Mouse (Mus musculus) intestine, embryonic 14.5 days (tissue): ENCODE data around the gene Gga2. TPM values are rescaled to one million over a fixed set of nuclear protein-coding genes. Genes with fewer than 3 reads are reported as not detected.

Experiments used
- ATAC-seq: fragments of 200-750 bp; cut with Nextera tagmentation; replicated peaks from 2 replicates; pipeline ENCODE4 v1.8.0; 2017; ENCODE audit warnings: low read depth, moderate number of reproducible peaks, moderate TSS enrichment, moderate library complexity; ENCODE audit not compliant: low FRiP score, low TSS enrichment
- DNase-seq: peaks from one replicate; pipeline ENCODE4 v3.0.0-alpha.2; 2018; ENCODE audit warnings: low spot score
- H3K27ac ChIP-seq: fragments of 300-500 bp; sonication (generic); 2 replicates; pipeline ENCODE4 v1.5.1; 2014; ENCODE audit warnings: low read depth, mild to moderate bottlenecking, control low read depth
- H3K27me3 ChIP-seq: fragments of 300-500 bp; sonication (generic); replicated peaks from 2 replicates; pipeline ENCODE4 v1.6.1; 2014; ENCODE audit warnings: low read length, control low read depth; ENCODE audit not compliant: control insufficient read depth, insufficient read depth
- H3K36me3 ChIP-seq: fragments of 300-500 bp; sonication (generic); 2 replicates; pipeline ENCODE4 v1.6.1; 2014; ENCODE audit warnings: low read length, control low read depth; ENCODE audit not compliant: control insufficient read depth, insufficient read depth
- H3K4me1 ChIP-seq: fragments of 300-500 bp; sonication (generic); replicated peaks from 2 replicates; pipeline ENCODE4 v1.6.1; 2014; ENCODE audit warnings: low read length, control low read depth, mixed read lengths; ENCODE audit not compliant: control insufficient read depth, insufficient read depth
- H3K4me2 ChIP-seq: fragments of 300-500 bp; sonication (generic); 2 replicates; pipeline ENCODE4 v1.6.1; 2014; ENCODE audit warnings: low read length
- H3K4me3 ChIP-seq: fragments of 300-500 bp; sonication (generic); 2 replicates; pipeline ENCODE4 v1.5.1; 2014; ENCODE audit warnings: low read depth, low read length, control low read depth, mixed read lengths
- H3K9ac ChIP-seq: fragments of 300-500 bp; sonication (generic); 2 replicates; pipeline ENCODE4 v1.6.1; 2014; ENCODE audit warnings: mild to moderate bottlenecking, low read length
- H3K9me3 ChIP-seq: fragments of 300-500 bp; sonication (generic); 2 replicates; pipeline ENCODE4 v1.6.1; 2016; ENCODE audit warnings: low read length, control low read depth; ENCODE audit not compliant: control insufficient read depth
- WGBS: fragments of 180-500 bp; shearing (Covaris S2); extraction: QIAGEN DNeasy Blood & Tissue Kit; methylation state at CpG from one replicate; pipeline ENCODE4 v1.1.7; 2014; 5-methylcytosine and 5-hydroxymethylcytosine counted together
- polyA plus RNA-seq: library from polyadenylated mRNA; unstranded; fragments of >200 nt; fragmentation: Nextera tagmentation; extraction: Ambion mirVana; gene quantifications from 2 replicates; pipeline ENCODE4 v1.2.1, GENCODE M21; 2014

The Gga2 gene
- polyA plus RNA-seq, 1 experiment from 2014 or later = 75.3 TPM

GRCm38 (mm10) chr7:121938124-121938891, 82.7 kb downstream of the Gga2 start:
- no peak for ATAC-seq
- Histone ChIP-seq H3K27ac (no peak overlapping the region), H3K4me3 (no peak overlapping the region), H3K9me3 (no peaks in the 10 kb centered on the region), H3K36me3 (peaks cover 2% of the 10 kb centered on the region; the same call in 1 of the 2 replicates), H3K27me3 (no peaks in the 10 kb centered on the region), H3K4me2 (no peak overlapping the region), H3K9ac (no peak overlapping the region), H3K4me1 (peaks cover 15% of the 10 kb centered on the region)
- DNase-seq = no peak
- WGBS = 80% methylated on average over 8 of the region's 8 CpGs

GRCm38 (mm10) chr7:121936861-121937630, 84.0 kb downstream of the Gga2 start:
- H3K4me2 ChIP-seq = no peak overlapping the region
- DNase-seq (no peak), ATAC-seq (no peak)
- no peak overlapping the region for H3K27ac ChIP-seq
- no peaks in the 10 kb centered on the region for H3K9me3 ChIP-seq
- WGBS = 63% methylated on average over 14 of the region's 14 CpGs
- H3K4me3 ChIP-seq = no peak overlapping the region
- peaks cover 15% of the 10 kb centered on the region for H3K4me1 ChIP-seq
- H3K36me3 ChIP-seq = no peaks in the 10 kb centered on the region; the same call in 1 of the 2 replicates
- H3K27me3 ChIP-seq = no peaks in the 10 kb centered on the region
- H3K9ac ChIP-seq = no peak overlapping the region

Other genes with a start within 250 kb of the Gga2 start
- 0.42 and 0.53 TPM in 2 replicates for gene Scnn1b, start 156.2 kb downstream of the Gga2 start, polyA plus RNA-seq
- 22.5 and 24.1 TPM in 2 replicates for gene Cog7, start 39.5 kb downstream of the Gga2 start, polyA plus RNA-seq
- 76.4 and 78.6 TPM in 2 replicates for gene Ubfd1, start 46.0 kb upstream of the Gga2 start, polyA plus RNA-seq
- gene Ears2, start 46.0 kb upstream of the Gga2 start, polyA plus RNA-seq = 19.8 and 21.2 TPM in 2 replicates
- gene Ndufab1, start 80.7 kb upstream of the Gga2 start, polyA plus RNA-seq = 714 and 762 TPM in 2 replicates
- gene Palb2, start 111.8 kb upstream of the Gga2 start, polyA plus RNA-seq = 16.7 and 19.5 TPM in 2 replicates
- 121 and 129 TPM in 2 replicates for gene Dctn5, start 111.8 kb upstream of the Gga2 start, polyA plus RNA-seq
- 108 TPM in 2 replicates for gene Plk1, start 138.2 kb upstream of the Gga2 start, polyA plus RNA-seq
- 1.1 and 1.7 TPM in 2 replicates for gene Ern2, start 165.0 kb upstream of the Gga2 start, polyA plus RNA-seq
- 0.41 and 0.52 TPM in 2 replicates for gene Chp2, start 198.3 kb upstream of the Gga2 start, polyA plus RNA-seq